Mouse (Mus musculus): ENCODE data around the gene Fbxo27. TPM values are rescaled to one million over a fixed set of nuclear protein-coding genes. Genes with fewer than 3 reads are reported as not detected.

Gene Fbxo27
- 2.8 TPM for total RNA-seq (2023)

DNA sequence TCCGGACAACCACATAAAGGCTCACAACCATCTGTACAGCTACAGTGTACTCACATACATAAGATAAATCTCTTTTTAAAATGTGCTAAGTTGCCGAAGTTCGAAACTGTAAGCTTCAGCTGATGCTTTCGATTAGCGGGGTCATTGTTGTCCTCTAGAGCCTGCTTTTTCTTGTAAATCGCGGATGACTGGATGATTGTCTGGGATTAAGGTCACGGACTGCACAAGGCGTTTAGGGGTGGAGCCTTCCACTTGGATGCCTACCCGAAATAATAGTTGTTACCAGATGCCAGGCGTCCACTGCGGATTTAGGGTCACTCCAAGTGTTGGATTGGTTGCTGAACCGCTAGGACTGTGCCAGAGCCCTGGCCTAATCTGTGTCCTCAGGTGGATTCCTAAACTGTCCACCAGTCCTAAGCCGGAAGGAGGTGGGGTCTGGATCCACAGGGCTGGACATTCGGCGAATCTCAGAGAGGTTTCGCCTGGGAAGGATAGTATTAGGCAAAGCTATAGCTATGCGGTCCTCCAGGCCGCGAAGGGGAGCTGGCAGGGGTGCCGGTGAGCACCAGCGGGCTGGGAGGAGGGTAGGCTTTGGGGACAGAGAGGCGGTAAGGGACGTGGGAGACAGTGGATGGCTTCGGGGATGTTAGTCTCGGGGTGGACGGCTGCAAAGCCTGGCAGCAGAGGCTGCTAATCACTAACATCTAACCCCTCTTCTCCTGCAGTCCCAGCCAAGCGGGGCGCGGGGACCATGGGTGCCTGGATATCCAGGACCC is at the start of gene Fbxo27:
TSS of gene Fbxo27 (plus strand) at position 305 of the 776 bp plus-strand sequence.

DNA sequence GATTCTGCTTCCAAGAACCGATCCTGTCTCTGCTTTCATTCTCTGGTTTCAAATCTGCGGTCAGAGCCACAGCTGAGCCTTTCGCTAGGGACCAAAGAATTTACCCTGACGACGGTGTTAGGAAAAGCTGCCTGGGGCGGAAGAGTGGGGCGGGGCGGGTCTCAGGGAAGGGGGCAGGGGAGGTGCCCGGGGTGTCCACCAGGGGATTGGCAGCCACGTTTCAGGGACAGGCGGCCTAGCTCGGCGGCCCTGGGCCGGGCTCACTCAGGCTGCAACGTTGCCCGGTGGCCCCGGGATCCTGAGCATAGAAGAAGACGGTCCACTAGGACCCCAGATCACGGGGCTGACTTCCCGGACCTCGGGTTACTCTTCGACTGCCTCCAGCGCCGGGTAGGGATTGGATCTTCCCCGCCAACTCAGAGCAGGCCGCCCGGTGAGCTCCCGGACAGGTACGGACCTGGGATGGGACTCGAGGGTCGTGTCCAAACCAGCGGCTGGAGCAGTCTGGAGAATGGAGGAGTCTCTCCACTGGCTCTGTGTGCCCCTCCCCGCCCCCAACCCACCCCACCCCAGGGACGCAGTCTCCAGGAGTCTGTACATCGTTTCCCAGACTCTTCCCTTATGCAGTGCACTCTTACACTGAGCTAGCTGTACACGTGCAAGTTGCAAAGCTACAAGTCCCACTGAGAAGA is 24.1 kb downstream of the Fbxo27 start, which contains the start of gene Fbxo17:
TSS of gene Fbxo17 (plus strand) at position 215 of the 692 bp plus-strand sequence.

DNA sequence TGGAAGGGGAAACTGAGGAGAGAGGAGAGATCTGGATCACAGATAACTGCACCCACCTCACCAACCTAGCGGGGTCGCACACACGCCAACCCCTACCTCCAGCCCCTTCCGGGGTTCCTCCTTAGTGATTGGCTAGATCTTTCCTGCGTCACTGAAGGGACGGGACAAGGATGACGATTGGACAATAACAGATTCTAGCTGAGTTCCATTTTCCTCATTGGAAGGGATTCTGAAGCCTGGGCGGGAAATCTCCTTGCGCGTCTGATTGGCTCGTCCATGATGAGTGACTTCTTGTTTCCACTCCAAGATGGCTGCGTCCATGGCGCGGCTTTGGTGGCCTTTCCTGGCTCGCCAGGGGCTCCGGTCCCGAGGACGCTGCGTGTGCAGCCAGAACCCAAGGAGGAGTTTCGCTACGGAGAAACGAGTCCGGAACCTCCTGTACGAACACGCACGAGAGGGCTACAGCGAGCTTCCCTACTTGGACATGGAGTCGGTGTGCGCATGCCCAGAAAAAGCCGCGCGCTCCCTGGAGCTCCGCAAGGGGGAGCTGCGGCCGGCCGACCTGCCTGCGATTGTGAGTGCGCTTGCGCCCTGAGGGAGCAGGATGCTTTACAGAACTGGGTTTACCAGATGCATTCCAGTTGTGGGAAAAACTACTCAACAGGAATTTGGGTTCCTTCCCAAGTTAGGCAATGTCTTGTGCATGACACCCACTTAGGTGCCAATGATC is 49.2 kb downstream of the Fbxo27 start, which contains the start of the genes Mrps12 and Sars2:
TSS of gene Mrps12 (minus strand) at position 112 of the 730 bp plus-strand sequence.
TSS of gene Sars2 (plus strand) at position 284 of the 730 bp plus-strand sequence.

Other genes starting within 250 kb of the Fbxo27 start
- gene Lrfn1, start 240.9 kb upstream of the Fbxo27 start, total RNA-seq (2023) = 6.7 TPM
- not detected for gene Ifnl2, start 182.4 kb upstream of the Fbxo27 start, total RNA-seq (2023)
- not detected for gene Ifnl3, start 170.0 kb upstream of the Fbxo27 start, total RNA-seq (2023)
- not detected for gene Sycn, start 152.0 kb upstream of the Fbxo27 start, total RNA-seq (2023)
- gene Nccrp1, start 145.6 kb upstream of the Fbxo27 start, total RNA-seq (2023) = 0.38 TPM
- 45.7 TPM for gene Samd4b, start 94.7 kb upstream of the Fbxo27 start, total RNA-seq (2023)
- gene Pak4, start 94.7 kb upstream of the Fbxo27 start, total RNA-seq (2023) = 8.9 TPM
- gene Acp7, start 61.5 kb upstream of the Fbxo27 start, total RNA-seq (2023) = not detected
- 34.4 TPM for gene Fbxo17, start 24.0 kb downstream of the Fbxo27 start, total RNA-seq (2023)
- 24.0 TPM for gene Mrps12, start 49.0 kb downstream of the Fbxo27 start, total RNA-seq (2023)
- gene Sars2, start 49.1 kb downstream of the Fbxo27 start, total RNA-seq (2023) = 22.5 TPM
- 1.3 TPM for gene Ccer2, start 63.3 kb downstream of the Fbxo27 start, total RNA-seq (2023)
- gene Sirt2, start 73.9 kb downstream of the Fbxo27 start, total RNA-seq (2023) = 69.1 TPM
- gene Nfkbib, start 74.7 kb downstream of the Fbxo27 start, total RNA-seq (2023) = 58.4 TPM
- 124 TPM for gene Rinl, start 96.1 kb downstream of the Fbxo27 start, total RNA-seq (2023)
- gene Hnrnpl, start 115.7 kb downstream of the Fbxo27 start, total RNA-seq (2023) = 651 TPM
- 57.6 TPM for gene Ech1, start 132.4 kb downstream of the Fbxo27 start, total RNA-seq (2023)
- gene Lgals4, start 141.0 kb downstream of the Fbxo27 start, total RNA-seq (2023) = 11.4 TPM
- not detected for gene Lgals7, start 171.0 kb downstream of the Fbxo27 start, total RNA-seq (2023)
- not detected for gene Capn12, start 188.6 kb downstream of the Fbxo27 start, total RNA-seq (2023)

Data from CD4-positive naive resting alpha-beta T cell, adult 57 days (primary cell).